Comparison of ENCODE assay signal across 8 mouse cellular contexts in the genomic region with DNA sequence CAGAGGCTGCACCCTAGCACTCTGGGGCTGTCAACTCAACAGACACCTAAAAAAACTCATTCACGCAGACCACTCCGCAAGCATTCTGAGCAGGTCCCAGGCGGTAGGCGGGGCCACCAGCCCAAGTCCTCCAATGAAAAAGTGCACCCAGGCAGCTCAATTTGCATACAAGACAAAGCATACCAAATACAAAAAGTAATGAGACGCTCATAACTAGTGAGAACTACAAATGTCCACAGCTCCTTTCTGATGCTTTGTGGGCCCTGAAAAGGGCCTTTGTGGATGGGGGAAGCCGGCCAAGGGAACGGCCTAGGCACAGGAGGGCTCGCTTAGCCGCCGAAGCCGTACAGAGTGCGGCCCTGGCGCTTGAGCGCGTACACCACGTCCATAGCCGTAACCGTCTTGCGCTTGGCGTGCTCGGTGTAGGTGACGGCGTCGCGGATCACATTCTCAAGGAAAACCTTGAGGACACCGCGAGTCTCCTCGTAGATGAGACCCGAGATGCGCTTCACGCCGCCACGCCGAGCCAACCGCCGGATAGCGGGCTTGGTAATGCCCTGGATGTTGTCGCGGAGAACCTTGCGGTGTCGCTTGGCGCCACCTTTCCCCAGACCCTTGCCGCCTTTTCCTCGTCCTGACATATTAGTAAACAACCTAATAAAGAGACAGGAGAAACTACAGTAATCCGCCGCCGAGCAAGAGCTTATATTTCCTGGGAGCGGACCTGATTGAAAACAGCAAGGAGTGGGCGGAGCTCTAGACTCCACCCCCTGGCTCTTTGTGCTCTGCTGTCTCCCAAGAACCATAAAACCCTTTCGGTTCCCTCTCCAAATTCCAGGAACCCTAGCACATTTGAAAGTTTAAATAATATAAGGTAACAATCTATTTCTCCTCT. TPM values are rescaled to one million over a fixed set of nuclear protein-coding genes. Genes with fewer than 3 reads are reported as not detected.
DNase-seq lines count a peak whose midpoint lies in the region; ATAC-seq and TF ChIP-seq lines count a peak whose summit lies in the region.

A gene (minus strand): TSS at position 677 of the 895 bp plus-strand sequence.

- under 1% methylated on average over 50 of the region's 50 CpGs for WGBS in forebrain, embryonic 12.5 days
- WGBS in neural tube, embryonic 15.5 days, result under 1% methylated on average over 50 of the region's 50 CpGs

- peak within 1 kb of the TSS; percentile 93 for H3K4me3 ChIP-seq in E14TG2a.4 (replicated peaks; ENCODE audit: low read length)
- peak within 1 kb of the TSS; percentile 66 for H3K4me3 ChIP-seq in forebrain, embryonic 12.5 days (replicated peaks)
- H3K4me3 ChIP-seq in neural tube, embryonic 15.5 days (replicated peaks), result peak within 1 kb of the TSS; percentile 55

- peak within 1 kb of the TSS; percentile 92 for H3K9ac ChIP-seq in forebrain, embryonic 12.5 days
- H3K9ac ChIP-seq in neural tube, embryonic 15.5 days (replicated peaks), result peak within 1 kb of the TSS; percentile 74

- no peaks in the 10 kb centered on the region for H3K27me3 ChIP-seq in E14TG2a.4 (ENCODE audit: insufficient read depth, low read length)
- H3K27me3 ChIP-seq in forebrain, embryonic 12.5 days, result no peaks in the 10 kb centered on the region
- no peaks in the 10 kb centered on the region for H3K27me3 ChIP-seq in neural tube, embryonic 15.5 days (replicated peaks)

- peak; percentile 79 for ATAC-seq in forebrain, embryonic 12.5 days (ENCODE audit: low FRiP score)
- peak; percentile 84 for ATAC-seq in neural tube, embryonic 15.5 days (ENCODE audit: low FRiP score)

- no peaks in the 10 kb centered on the region for H3K9me3 ChIP-seq in E14TG2a.4 (ENCODE audit: low read length)
- no peaks in the 10 kb centered on the region for H3K9me3 ChIP-seq in forebrain, embryonic 12.5 days
- H3K9me3 ChIP-seq in neural tube, embryonic 15.5 days (replicated peaks), result no peaks in the 10 kb centered on the region

- peaks cover 30% of the 10 kb centered on the region for H3K4me1 ChIP-seq in E14TG2a.4 (replicated peaks; ENCODE audit: low read depth, low read length)
- peaks cover 22% of the 10 kb centered on the region for H3K4me1 ChIP-seq in forebrain, embryonic 12.5 days
- peaks cover 26% of the 10 kb centered on the region for H3K4me1 ChIP-seq in neural tube, embryonic 15.5 days

- H3K27ac ChIP-seq in forebrain, embryonic 12.5 days, result peak within 1 kb of the TSS; percentile 100
- H3K27ac ChIP-seq in neural tube, embryonic 15.5 days (replicated peaks), result peak within 1 kb of the TSS; percentile 99

- TF ChIP-seq CTCF in E14TG2a.4 (conservative IDR thresholded peaks at IDR 0.05; ENCODE audit: low read length), result no peak

- DNase-seq in c-Kit-positive CD71-positive TER-119-positive erythroid progenitor cells, embryonic 14.5 days (ENCODE audit: low spot score), result peak; percentile 100
- peak; percentile 98 to 99 for DNase-seq in heart, postnatal 10 days
- DNase-seq in layer of hippocampus, adult 11-12 months (ENCODE audit: low spot score), result peak; percentile 98
- peak; percentile 96 for DNase-seq in lung, adult 18-20 months
- peak; percentile 93 for DNase-seq in testis, postnatal 14 days (ENCODE audit: low spot score)

- no peaks in the 10 kb centered on the region for H3K36me3 ChIP-seq in E14TG2a.4 (ENCODE audit: insufficient read depth, low read length)
- H3K36me3 ChIP-seq in forebrain, embryonic 12.5 days (replicated peaks), result no peaks in the 10 kb centered on the region
- no peaks in the 10 kb centered on the region for H3K36me3 ChIP-seq in neural tube, embryonic 15.5 days

- intact Hi-C loops in heart, postnatal 10 days (cut with DNase I), result loop anchor here (1.0 to 2.0 kb wide), 2 partner anchors 23 to 53 kb away; a partner anchor contains a TSS

- H3K4me2 ChIP-seq in forebrain, embryonic 12.5 days, result peak within 1 kb of the TSS; percentile 77
- H3K4me2 ChIP-seq in neural tube, embryonic 15.5 days, result peak within 1 kb of the TSS; percentile 73

RNA-seq across cellular contexts. Expression of the gene that starts here (rescaled TPM):
- 0.47 and 0.79 TPM in 2 replicates for polyA plus RNA-seq in forebrain, embryonic 12.5 days (2016; fragmentation: Nextera tagmentation; extraction: Ambion mirVana)
- 10 to 100 TPM; 20.5 to 22.3 TPM for total RNA-seq in heart, postnatal 10 days (2021)
- 0.43 and 0.44 TPM in 2 replicates for polyA plus RNA-seq in neural tube, embryonic 15.5 days (2015; fragmentation: Nextera tagmentation; extraction: Ambion mirVana)

Comparison
In these comparisons a context has a peak if more than half of its experiments do, and no peak if none do; other contexts are left out.
1. Peak in every context shown above with its lines: DNase-seq, ATAC-seq, H3K4me3 ChIP-seq and H3K27ac ChIP-seq.
2. Peak in ATAC-seq, H3K4me3 ChIP-seq, H3K27ac ChIP-seq, H3K9ac ChIP-seq and H3K4me2 ChIP-seq in forebrain, embryonic 12.5 days; RNA of the gene not detected or under 1 TPM.
3. Peak in ATAC-seq, H3K4me3 ChIP-seq, H3K27ac ChIP-seq, H3K9ac ChIP-seq and H3K4me2 ChIP-seq in neural tube, embryonic 15.5 days; RNA of the gene not detected or under 1 TPM.